Mouse (Mus musculus) limb, embryonic 10.5 days (tissue): ENCODE measurements around the gene Trir. TPM values are rescaled to one million over a fixed set of nuclear protein-coding genes. Genes with fewer than 3 reads are reported as not detected.

Source experiments
- microRNA-seq: library from miRNA; unstranded; fragments of <30 nt; microRNA quantifications from one replicate; pipeline ENCODE4, GENCODE M21; 2017
- polyA plus RNA-seq: library from polyadenylated mRNA; unstranded; fragments of >200 nt; fragmentation: Nextera tagmentation; extraction: Ambion mirVana; gene quantifications from 2 replicates; pipeline ENCODE4 v1.2.1, GENCODE M21; 2016

Trir gene
- polyA plus RNA-seq, 1 experiment from 2014 or later = 138 TPM

Small RNAs within 50 kb of the gene (microRNA-seq; reads per million reads assigned to microRNA genes)
- not detected for gene Mir7070

Other genes with a start within 250 kb of the Trir start
- gene Nfix, start 226.5 kb upstream of the Trir start, polyA plus RNA-seq = 0.24 and 2.1 TPM in 2 replicates
- gene Dand5, start 204.0 kb upstream of the Trir start, polyA plus RNA-seq = 1.9 and 2.7 TPM in 2 replicates
- gene Gadd45gip1, start 195.3 kb upstream of the Trir start, polyA plus RNA-seq = 51.7 and 54.4 TPM in 2 replicates
- 119 and 122 TPM in 2 replicates for gene Rad23a, start 186.2 kb upstream of the Trir start, polyA plus RNA-seq
- gene Calr, start 179.9 kb upstream of the Trir start, polyA plus RNA-seq = 820 and 843 TPM in 2 replicates
- gene Farsa, start 169.8 kb upstream of the Trir start, polyA plus RNA-seq = 149 and 156 TPM in 2 replicates
- 92.8 and 99.5 TPM in 2 replicates for gene Syce2, start 154.7 kb upstream of the Trir start, polyA plus RNA-seq
- 44.5 and 54.2 TPM in 2 replicates for gene Gcdh, start 132.9 kb upstream of the Trir start, polyA plus RNA-seq
- gene Klf1, start 124.9 kb upstream of the Trir start, polyA plus RNA-seq = 14.0 and 18.7 TPM in 2 replicates
- 6.4 and 8.2 TPM in 2 replicates for gene Dnase2a, start 118.3 kb upstream of the Trir start, polyA plus RNA-seq
- gene Mast1, start 89.5 kb upstream of the Trir start, polyA plus RNA-seq = 0.09 and 0.16 TPM in 2 replicates
- gene Rtbdn, start 79.8 kb upstream of the Trir start, polyA plus RNA-seq = 0.44 and 0.58 TPM in 2 replicates
- gene Gm49661, start 57.4 kb upstream of the Trir start, polyA plus RNA-seq = not detected in 2 replicates
- gene Prdx2, start 57.2 kb upstream of the Trir start, polyA plus RNA-seq = 1,175 and 1,260 TPM in 2 replicates
- gene Rnaseh2a, start 57.1 kb upstream of the Trir start, polyA plus RNA-seq = 156 and 168 TPM in 2 replicates
- 9.9 and 14.4 TPM in 2 replicates for gene Junb, start 48.1 kb upstream of the Trir start, polyA plus RNA-seq
- 16.0 and 19.1 TPM in 2 replicates for gene Hook2, start 36.2 kb upstream of the Trir start, polyA plus RNA-seq
- gene Best2, start 12.3 kb upstream of the Trir start, polyA plus RNA-seq = not detected in 2 replicates
- 161 and 163 TPM in 2 replicates for gene Asna1, start 1.5 kb upstream of the Trir start, polyA plus RNA-seq
- gene Tnpo2, start 10.1 kb downstream of the Trir start, polyA plus RNA-seq = 28.1 and 28.4 TPM in 2 replicates
- gene Fbxw9, start 33.2 kb downstream of the Trir start, polyA plus RNA-seq = 19.9 and 23.1 TPM in 2 replicates
- gene Gm5741, start 41.2 kb downstream of the Trir start, polyA plus RNA-seq = 0.79 TPM in 1 of 2 replicates, not detected in the other
- 70.2 and 79.0 TPM in 2 replicates for gene Dhps, start 44.9 kb downstream of the Trir start, polyA plus RNA-seq
- 109 and 116 TPM in 2 replicates for gene Wdr83os, start 53.9 kb downstream of the Trir start, polyA plus RNA-seq
- 62.5 and 66.4 TPM in 2 replicates for gene Wdr83, start 54.5 kb downstream of the Trir start, polyA plus RNA-seq
- 22.4 and 25.2 TPM in 2 replicates for gene Man2b1, start 56.4 kb downstream of the Trir start, polyA plus RNA-seq
- gene Zfp791, start 96.3 kb downstream of the Trir start, polyA plus RNA-seq = 1.1 and 1.9 TPM in 2 replicates
- not detected in 2 replicates for gene Cks1brt, start 125.1 kb downstream of the Trir start, polyA plus RNA-seq
- gene Olfr371, start 199.2 kb downstream of the Trir start, polyA plus RNA-seq = not detected in 2 replicates